Mouse (Mus musculus) CD4-positive helper T cell, adult 2 months (primary cell): ENCODE results near the gene Syna.

Source experiments
- DNase-seq: peaks from one replicate; pipeline ENCODE4 v3.0.0-alpha.2; 2012; ENCODE audit warnings: low read depth, missing footprints, low spot score

The Syna gene

DNA sequence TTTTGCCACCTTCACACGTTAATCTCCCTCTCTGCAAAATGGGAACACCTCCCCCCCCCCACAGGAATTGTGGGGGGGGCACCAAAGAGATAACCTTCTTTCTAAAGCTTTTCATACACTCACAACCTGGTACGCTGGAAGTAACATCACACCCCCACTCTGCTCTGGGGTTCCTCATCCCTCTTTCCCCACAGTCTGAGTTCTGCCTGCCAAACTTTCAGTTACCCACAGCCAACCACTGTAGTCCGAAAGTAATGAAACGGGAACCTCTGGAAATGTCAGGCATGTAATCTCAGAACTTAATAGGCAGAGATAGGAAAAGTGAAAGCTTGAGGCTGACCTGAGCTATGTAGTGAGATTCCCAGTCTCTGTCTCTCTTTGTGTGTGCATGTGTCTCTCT, 7.5 kb upstream of the Syna start:
- DNase-seq = no peak

- no peak for DNase-seq
These were observed 5.7 kb upstream of the Syna start for GRCm38 (mm10) chr5:134565696-134566095.

DNA sequence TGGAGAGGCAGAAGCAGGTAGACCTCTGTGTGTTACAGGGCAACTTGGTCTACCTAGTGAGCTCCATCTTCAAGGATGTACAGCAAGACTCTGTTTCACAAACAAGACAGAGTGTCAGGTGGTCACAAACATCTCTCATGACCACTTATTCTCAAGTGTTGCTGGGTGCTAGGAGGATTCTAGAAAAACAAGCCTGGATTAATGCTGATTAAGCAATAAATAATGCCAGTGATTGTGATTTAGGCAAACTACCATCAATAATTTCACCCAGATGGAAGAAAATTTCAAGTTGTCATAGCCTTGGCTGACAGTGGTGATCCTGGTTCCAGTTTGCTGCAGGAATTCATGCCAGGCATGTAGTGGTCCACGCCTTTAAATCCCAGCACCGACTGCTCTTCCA, 4.3 kb upstream of the Syna start:
- DNase-seq = no peak

GRCm38 (mm10) chr5:134560450-134561171, 640 bp upstream of the Syna start:
- no peak for DNase-seq

- no peak for DNase-seq
These were observed 4.4 kb downstream of the Syna start for GRCm38 (mm10) chr5:134555463-134556164.

GRCm38 (mm10) chr5:134553951-134554546, 5.9 kb downstream of the Syna start:
- DNase-seq = no peak

GRCm38 (mm10) chr5:134552110-134552972, 7.6 kb downstream of the Syna start, which contains the start of gene Clip2:
TSS of gene Clip2 (minus strand) at chr5:134552434.
- DNase-seq = peak; percentile 92

DNA sequence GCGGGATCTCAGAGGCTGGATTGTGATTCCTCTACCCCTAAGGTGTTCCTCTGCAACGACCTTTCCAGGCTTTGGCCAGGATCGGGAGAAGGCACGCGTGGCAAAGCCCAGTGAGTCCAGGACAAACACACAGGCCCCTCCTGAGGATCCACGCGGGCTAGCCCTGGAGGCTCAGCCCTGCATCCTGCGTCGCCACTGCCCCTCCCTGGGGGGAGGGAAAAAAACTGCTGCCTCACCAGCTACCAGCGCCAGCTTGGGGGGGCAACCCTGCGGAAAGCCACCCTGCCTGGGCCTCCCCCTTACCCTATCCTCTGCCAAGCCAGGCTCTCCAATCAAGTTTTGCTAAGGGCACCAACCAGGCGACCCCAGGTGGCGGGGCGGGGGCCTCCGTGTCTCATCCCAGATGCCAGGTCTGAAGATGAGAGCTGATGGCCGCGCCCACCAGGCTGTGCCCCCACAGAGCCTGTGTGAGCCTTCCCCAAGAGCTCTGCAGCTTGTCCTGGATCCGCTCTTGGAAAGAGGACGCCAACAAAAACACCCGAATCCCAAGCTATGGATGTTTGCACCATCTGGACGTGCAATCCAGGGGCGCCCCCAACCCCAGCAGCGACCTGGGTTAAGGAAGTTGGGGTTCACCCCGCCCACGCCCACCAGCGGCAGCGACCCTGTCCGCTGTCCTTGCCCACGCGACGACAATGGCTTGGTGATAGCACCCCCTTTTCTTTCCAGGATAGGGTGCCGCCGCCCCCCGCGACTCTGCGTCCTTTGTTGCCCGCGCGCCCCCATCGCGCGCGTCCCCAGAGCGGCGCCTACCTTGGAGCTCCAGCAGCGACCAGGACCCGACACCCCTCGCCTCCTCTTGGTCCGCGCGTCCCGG, 8.5 kb downstream of the Syna start:
- DNase-seq = peak; percentile 32

DNA sequence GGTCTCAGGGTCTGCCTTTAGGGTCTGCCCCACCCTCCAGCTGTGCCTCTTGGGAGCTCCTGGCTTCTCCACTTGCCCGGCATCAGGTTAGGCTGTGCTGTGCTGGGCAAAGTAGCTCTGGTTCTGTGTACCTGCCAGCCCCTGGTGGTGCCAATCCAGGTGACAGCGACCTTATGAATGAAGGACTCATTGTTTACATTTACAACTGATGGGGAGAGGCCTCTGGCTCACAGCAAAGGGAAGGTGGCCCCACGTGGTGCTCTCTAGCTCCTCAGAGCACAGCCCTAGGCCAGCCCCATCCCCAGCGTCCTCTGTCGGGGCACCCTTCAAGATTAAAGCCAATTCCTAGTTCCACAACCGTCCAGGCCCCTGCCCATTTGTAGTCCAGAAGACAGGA, 9.1 kb downstream of the Syna start:
- DNase-seq = peak; percentile 24

GRCm38 (mm10) chr5:134549640-134550168, 10.3 kb downstream of the Syna start:
- no peak for DNase-seq

GRCm38 (mm10) chr5:134548306-134548705, 11.7 kb downstream of the Syna start:
- no peak for DNase-seq

- no peak for DNase-seq
These were observed 13.2 kb downstream of the Syna start for GRCm38 (mm10) chr5:134546790-134547189.

DNA sequence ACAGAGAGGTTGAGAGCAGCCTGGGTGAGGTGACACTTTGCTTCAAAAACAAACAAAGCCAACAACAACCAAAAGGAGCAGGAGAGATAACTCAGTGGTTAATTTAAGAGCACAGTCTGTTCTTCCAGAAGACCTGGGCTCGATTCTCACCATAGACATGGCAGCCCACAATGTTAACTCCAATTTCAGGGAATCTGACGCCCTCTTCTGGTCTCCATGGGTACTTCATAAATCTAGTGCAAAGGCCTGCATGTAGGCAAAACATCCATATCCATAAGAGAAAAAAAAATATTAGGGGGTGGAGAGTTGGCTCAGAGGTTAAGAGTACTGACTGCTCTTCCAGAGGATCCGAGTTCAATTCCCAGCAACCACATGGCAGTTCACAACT, 14.7 kb downstream of the Syna start:
- peak; percentile 17 for DNase-seq

DNA sequence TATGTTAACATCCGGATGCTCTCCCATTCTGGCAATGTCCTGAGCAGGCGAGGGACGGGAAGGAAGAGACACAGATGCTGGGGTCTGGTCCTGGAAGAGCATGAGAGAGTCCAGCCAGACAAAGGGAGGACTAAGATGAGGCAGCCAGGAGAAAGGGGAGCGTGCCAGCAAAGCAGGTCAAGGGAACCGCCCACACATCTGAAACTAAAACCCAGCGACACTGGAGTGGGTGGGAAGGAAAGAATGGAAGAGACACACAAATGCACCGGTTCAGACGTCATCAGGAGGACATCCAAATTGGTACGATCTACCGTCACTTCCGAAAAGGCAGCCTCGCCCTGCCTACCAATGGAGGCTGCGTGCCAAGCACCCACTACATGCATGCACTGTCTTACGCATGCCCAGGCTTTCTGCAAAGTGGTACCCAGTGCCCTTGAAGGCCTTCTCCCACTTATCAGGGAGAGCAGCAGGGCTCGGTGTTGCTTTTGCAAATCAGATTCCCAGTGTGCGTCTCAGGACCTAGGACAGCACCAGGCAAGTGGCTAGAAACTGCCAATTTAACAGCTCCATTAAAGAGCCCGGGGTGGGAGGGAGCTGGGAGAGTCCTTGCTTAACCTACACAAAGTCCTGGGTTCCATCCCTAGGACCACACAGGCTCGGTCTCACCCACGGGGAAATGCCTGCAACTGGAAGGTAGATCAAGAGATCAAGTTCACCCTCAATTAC, 15.3 kb downstream of the Syna start:
- no peak for DNase-seq

DNA sequence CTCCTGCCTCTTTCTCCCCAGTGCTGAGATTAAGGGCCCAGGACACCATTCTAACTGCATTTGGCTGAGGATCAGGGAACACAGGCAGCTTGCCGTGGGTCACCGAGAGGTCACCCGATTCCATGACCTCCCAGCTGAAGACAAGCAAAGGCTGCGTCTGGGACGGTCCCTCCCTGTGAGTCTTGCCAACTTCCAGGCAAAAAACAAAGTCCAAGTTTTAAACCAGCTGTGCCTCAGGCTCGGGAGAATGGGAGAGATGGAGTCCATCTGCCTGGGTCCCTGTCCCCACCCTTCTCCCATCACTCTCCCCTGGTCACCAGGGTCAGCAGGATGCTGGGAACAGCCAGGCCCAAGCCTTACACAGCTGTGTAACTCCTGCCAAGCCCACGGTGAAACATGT, 18.3 kb downstream of the Syna start:
- no peak for DNase-seq

DNA sequence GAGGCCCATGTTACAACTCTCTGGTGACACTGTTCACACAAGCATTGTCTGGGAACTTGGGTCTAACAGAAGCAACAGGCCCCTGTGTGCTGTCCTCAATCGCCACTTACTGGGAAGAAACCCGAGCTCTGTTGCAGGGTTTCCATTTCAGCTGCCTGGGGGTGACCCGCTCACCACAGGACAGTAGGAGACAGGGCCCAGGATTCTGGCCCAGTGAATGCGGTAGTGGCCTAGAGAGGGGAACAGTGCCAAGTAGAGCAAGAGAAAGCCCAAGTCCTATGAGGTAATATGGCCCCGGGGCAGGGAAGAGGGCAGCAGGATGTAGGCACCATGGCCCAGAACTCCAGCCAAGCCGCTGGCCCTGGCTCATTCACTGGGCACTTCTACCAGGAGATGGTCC, 19.1 kb downstream of the Syna start:
- no peak for DNase-seq

DNA sequence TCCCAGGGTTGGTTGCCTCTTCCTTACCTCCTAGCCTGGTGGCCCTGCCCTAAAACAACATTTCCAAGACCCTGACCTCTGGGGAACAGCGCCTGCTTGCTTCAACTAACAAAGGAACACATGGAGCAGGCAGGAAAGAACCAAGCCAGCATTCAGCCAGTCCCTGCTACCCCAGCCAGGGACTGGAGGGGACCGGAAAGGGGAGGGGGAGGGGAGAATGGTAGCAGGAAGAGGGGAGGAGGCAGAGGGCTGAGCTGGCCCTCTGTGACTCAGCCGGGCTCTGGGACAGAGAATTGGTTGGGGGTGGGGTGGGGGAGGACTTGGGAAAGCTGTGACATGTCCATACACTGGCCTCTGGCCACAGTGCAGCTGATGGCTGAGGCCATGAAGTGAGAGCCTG, 20.1 kb downstream of the Syna start:
- peak; percentile 52 for DNase-seq

DNA sequence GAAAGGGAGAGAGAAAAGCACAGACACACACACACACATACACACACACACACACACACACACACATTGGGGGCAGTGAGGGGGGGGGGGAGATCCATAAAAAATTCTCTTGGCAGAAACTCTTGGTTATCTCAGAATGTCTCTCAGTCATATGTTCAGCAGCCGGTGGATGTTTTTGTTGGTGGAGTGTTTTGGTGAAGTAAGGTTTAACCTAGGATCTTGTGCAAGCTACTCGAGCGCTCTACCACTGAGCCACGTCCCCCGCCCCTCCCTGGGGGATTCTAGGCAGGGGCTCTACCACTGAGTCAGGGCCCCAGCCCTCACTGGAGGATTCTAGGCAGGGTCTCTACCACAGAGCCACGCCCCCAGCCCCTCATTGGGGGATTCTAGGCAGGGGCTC, 23.9 kb downstream of the Syna start:
- DNase-seq = no peak

DNA sequence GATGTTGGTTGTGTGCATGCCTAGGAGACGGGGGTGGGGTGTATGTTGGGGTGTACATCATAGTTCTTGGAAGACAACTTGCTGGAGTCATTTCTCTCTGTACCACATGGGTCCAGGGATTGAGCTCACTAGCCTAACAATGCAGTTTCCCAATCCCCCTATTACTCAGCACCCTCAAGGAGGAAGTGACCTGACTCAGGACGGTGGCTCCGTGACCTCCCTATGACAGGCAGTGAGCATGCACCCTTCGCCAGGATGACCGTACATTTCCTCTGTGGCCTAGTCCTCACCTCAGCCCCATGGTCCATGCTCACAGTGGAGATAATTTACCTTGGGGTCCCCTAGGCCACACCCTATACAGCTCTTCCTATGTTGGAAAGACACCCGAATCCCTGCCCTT, 27.6 kb downstream of the Syna start:
- no peak for DNase-seq

GRCm38 (mm10) chr5:134531585-134531984, 28.4 kb downstream of the Syna start:
- no peak for DNase-seq
